Mouse (Mus musculus) small intestine, adult 2 months (tissue): ENCODE measurements around the gene Olfr965.

Source experiments
- CTCF ChIP-seq: fragments of 200-500 bp; IDR thresholded peaks from 2 replicates; pipeline ENCODE4 v1.5.1; 2012; ENCODE audit warnings: low read depth, mild to moderate bottlenecking, control low read depth, inconsistent platforms, low read length, moderate library complexity, mixed read lengths; ENCODE audit not compliant: insufficient replicate concordance, insufficient read length; ENCODE audit errors: extremely low read depth
- POLR2A ChIP-seq: fragments of 200-500 bp; IDR thresholded peaks from 2 replicates; pipeline ENCODE4 v1.6.1; 2012; ENCODE audit warnings: low read depth, mild to moderate bottlenecking, control low read depth, inconsistent platforms, low read length, moderate library complexity

- no peak for TF ChIP-seq CTCF
- TF ChIP-seq POLR2A = no peak
Observed at GRCm38 (mm10) chr9:39730678-39731077, 19.5 kb downstream of the Olfr965 start, which contains the start of gene Olfr150.
